Mouse (Mus musculus) testis, adult 2 months (tissue): ENCODE measurements around the gene Ndufs3. TPM values are rescaled to one million over a fixed set of nuclear protein-coding genes. Genes with fewer than 3 reads are reported as not detected.
"Not testable (repeated sequence)": the region's sequence is repeated elsewhere in the genome, so short reads cannot be mapped to it uniquely, and the experiment has no call there.

Experiments
- H3K27ac ChIP-seq: fragments of 200-500 bp; 2 replicates; pipeline ENCODE4 v1.5.1; 2012; ENCODE audit warnings: low read depth, low read length; ENCODE audit not compliant: control insufficient read depth, insufficient read depth
- H3K27me3 ChIP-seq: fragments of 200-500 bp; 2 replicates; pipeline ENCODE4 v1.6.1; 2012; ENCODE audit warnings: mild to moderate bottlenecking, low read length, moderate library complexity; ENCODE audit not compliant: control insufficient read depth, insufficient read depth
- H3K36me3 ChIP-seq: fragments of 200-500 bp; 2 replicates; pipeline ENCODE4 v1.6.1; 2012; ENCODE audit warnings: mild to moderate bottlenecking, low read length; ENCODE audit not compliant: control insufficient read depth, insufficient read depth
- H3K4me1 ChIP-seq: fragments of 200-500 bp; 2 replicates; pipeline ENCODE4 v1.6.1; 2012; ENCODE audit warnings: low read length; ENCODE audit not compliant: control insufficient read depth, insufficient read depth
- H3K4me3 ChIP-seq: fragments of 200-500 bp; 2 replicates; pipeline ENCODE4 v1.5.1; 2012; ENCODE audit warnings: low read depth, mild to moderate bottlenecking, low read length, moderate library complexity, mixed read lengths; ENCODE audit not compliant: control insufficient read depth
- CTCF ChIP-seq: fragments of 200-500 bp; IDR thresholded peaks from 2 replicates; pipeline ENCODE4 v1.5.1; 2012; ENCODE audit warnings: low read depth, mild to moderate bottlenecking, inconsistent platforms, low read length, moderate library complexity; ENCODE audit not compliant: control insufficient read depth, insufficient read depth, insufficient replicate concordance
- POLR2A ChIP-seq: fragments of 200-500 bp; IDR thresholded peaks from 2 replicates; pipeline ENCODE4 v1.6.1; 2012; ENCODE audit warnings: low read depth, mild to moderate bottlenecking, inconsistent platforms, low read length, moderate library complexity; ENCODE audit not compliant: control insufficient read depth
- polyA plus RNA-seq: library from polyadenylated mRNA; depleted of rRNA; stranded (reverse); fragments of >200 nt; gene quantifications from 2 replicates; pipeline ENCODE4 v1.2.3, GENCODE M21; 2012

The Ndufs3 gene
- polyA plus RNA-seq, 1 experiment: 170 TPM

GRCm38 (mm10) chr2:90904856-90905224, 213 bp upstream of the Ndufs3 start:
- Histone ChIP-seq H3K4me1 (no peaks in the 10 kb centered on the region; the same call in 1 of the 2 replicates), H3K4me3 (peak overlapping the region; percentile 92), H3K36me3 (no peaks in the 10 kb centered on the region; the same call in none of the 2 replicates), H3K27me3 (no peaks in the 10 kb centered on the region), H3K27ac (peak overlapping the region; percentile 96)
- TF ChIP-seq CTCF: no peak
- no peak for TF ChIP-seq POLR2A

GRCm38 (mm10) chr2:90903398-90903797, 1.2 kb downstream of the Ndufs3 start:
- H3K4me1 ChIP-seq: no peaks in the 10 kb centered on the region
- no peaks in the 10 kb centered on the region; the same call in none of the 2 replicates for H3K36me3 ChIP-seq
- no peak overlapping the region for H3K27ac ChIP-seq
- TF ChIP-seq POLR2A: no peak
- TF ChIP-seq CTCF: no peak
- no peaks in the 10 kb centered on the region for H3K27me3 ChIP-seq
- H3K4me3 ChIP-seq: peak overlapping the region; percentile 92; the same call in 1 of the 2 replicates

- not testable (repeated sequence) for H3K27ac ChIP-seq, H3K4me3 ChIP-seq, H3K4me1 ChIP-seq, H3K27me3 ChIP-seq, H3K36me3 ChIP-seq
Measured at GRCm38 (mm10) chr2:90894299-90894677, 10.3 kb downstream of the Ndufs3 start.

- no peak overlapping the region for H3K4me3 ChIP-seq
- no peak for TF ChIP-seq CTCF
- TF ChIP-seq POLR2A: no peak; the same call in 1 of the 2 replicates
- no peaks in the 10 kb centered on the region; the same call in 1 of the 2 replicates for H3K36me3 ChIP-seq
- H3K4me1 ChIP-seq: peaks cover 4% of the 10 kb centered on the region
- no peak overlapping the region for H3K27ac ChIP-seq
- no peaks in the 10 kb centered on the region for H3K27me3 ChIP-seq
Measured at GRCm38 (mm10) chr2:90893673-90894298, 10.8 kb downstream of the Ndufs3 start.

GRCm38 (mm10) chr2:90889550-90890548, 14.8 kb downstream of the Ndufs3 start:
- H3K36me3 ChIP-seq: no peaks in the 10 kb centered on the region
- H3K27me3 ChIP-seq: no peaks in the 10 kb centered on the region
- peak overlapping the region; percentile 97 for H3K27ac ChIP-seq
- peak overlapping the region; percentile 96 for H3K4me3 ChIP-seq
- peaks cover 18% of the 10 kb centered on the region for H3K4me1 ChIP-seq
- peak; percentile 73 for TF ChIP-seq POLR2A
- TF ChIP-seq CTCF: no peak

- H3K36me3 ChIP-seq: no peaks in the 10 kb centered on the region
- TF ChIP-seq POLR2A (no peak), CTCF (no peak)
- H3K4me1 ChIP-seq: peaks cover 19% of the 10 kb centered on the region
- H3K27me3 ChIP-seq: no peaks in the 10 kb centered on the region
- no peak overlapping the region for H3K4me3 ChIP-seq
- H3K27ac ChIP-seq: no peak overlapping the region
Measured at GRCm38 (mm10) chr2:90887627-90888026, 17.0 kb downstream of the Ndufs3 start.

- Histone ChIP-seq H3K36me3 (no peaks in the 10 kb centered on the region), H3K4me1 (peaks cover 19% of the 10 kb centered on the region), H3K4me3 (no peak overlapping the region), H3K27me3 (no peaks in the 10 kb centered on the region), H3K27ac (no peak overlapping the region)
- TF ChIP-seq CTCF (no peak), POLR2A (no peak)
Measured at GRCm38 (mm10) chr2:90886436-90886835, 18.2 kb downstream of the Ndufs3 start.
